In genomic region chr8:125504605-125505257, GRCm38 (mm10) we compare ENCODE assay signal across 8 mouse cellular contexts.
DNase-seq lines count a peak whose midpoint lies in the region; ATAC-seq lines count a peak whose summit lies in the region.

No protein-coding gene starts in this region.

- ATAC-seq in frontal cortex, adult (ENCODE audit: low TSS enrichment) = no peak

- peak; percentile 95 for DNase-seq in heart, adult 11 months
- DNase-seq in heart, adult 8-10 months (ENCODE audit: low spot score) = no peak
- peak; percentile 19 for DNase-seq in right cerebral cortex, adult 18-20 months
- DNase-seq in right cerebral cortex, postnatal 25 days = no peak
- peak; percentile 45 to 62 for DNase-seq in kidney, postnatal 36 days
- peak; percentile 26 for DNase-seq in thymus, postnatal 25 days
- no peak for DNase-seq in urinary bladder, postnatal 36 days (ENCODE audit: low spot score in 2 of 2)

Comparison
In these comparisons a context has a peak if more than half of its experiments do, and no peak if none do; other contexts are left out.
1. DNase-seq: peak in heart, adult 11 months (single experiment), right cerebral cortex, adult 18-20 months (single experiment), kidney, postnatal 36 days (2 of 2) and thymus, postnatal 25 days (single experiment); none in heart, adult 8-10 months (single experiment), right cerebral cortex, postnatal 25 days (single experiment) and urinary bladder, postnatal 36 days (0 of 2).